Mouse (Mus musculus) skeletal muscle tissue, postnatal 0 days (tissue): ENCODE results near the gene Upb1. TPM values are rescaled to one million over a fixed set of nuclear protein-coding genes. Genes with fewer than 3 reads are reported as not detected.

ENCODE experiments used
- polyA plus RNA-seq: library from polyadenylated mRNA; unstranded; fragments of >200 nt; fragmentation: Nextera tagmentation; extraction: Ambion mirVana; gene quantifications from 2 replicates; pipeline ENCODE4 v1.2.1, GENCODE M21; 2015

Upb1 gene
- 0.18 and 0.22 TPM in 2 replicates for polyA plus RNA-seq

DNA sequence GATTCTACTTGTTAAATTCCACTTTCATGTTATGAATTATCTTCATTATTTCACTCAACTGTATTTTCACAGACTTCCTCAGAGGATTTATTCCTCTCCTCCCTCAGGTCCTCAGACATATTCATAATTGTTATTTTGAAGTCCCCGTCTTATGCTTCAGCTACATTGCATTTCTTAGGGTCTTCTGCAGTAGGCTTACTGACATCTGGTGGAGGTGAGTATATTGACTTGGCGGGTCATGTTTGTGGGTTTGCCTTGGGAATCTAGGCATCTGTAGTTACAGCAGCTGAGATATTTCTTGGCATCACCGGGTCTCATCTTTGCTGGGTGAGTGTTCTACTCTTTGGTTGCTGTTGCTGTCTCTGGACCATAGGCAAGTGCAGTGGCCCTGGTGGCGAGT lies at the start of gene Upb1:
Upb1 (plus strand) TSS at position 158 of the 400 bp plus-strand sequence.

Other genes with a start within 250 kb of the Upb1 start
- 10.0 and 11.5 TPM in 2 replicates for gene Specc1l, start 189.0 kb upstream of the Upb1 start, polyA plus RNA-seq
- 2.2 TPM in 2 replicates for gene Adora2a, start 84.2 kb upstream of the Upb1 start, polyA plus RNA-seq
- 59.6 and 80.7 TPM in 2 replicates for gene Snrpd3, start 116.4 kb downstream of the Upb1 start, polyA plus RNA-seq
- 20.8 and 23.3 TPM in 2 replicates for gene Gucd1, start 116.9 kb downstream of the Upb1 start, polyA plus RNA-seq
- 0.46 TPM in 2 replicates for gene Lrrc75b, start 159.2 kb downstream of the Upb1 start, polyA plus RNA-seq
- gene Ggt1, start 160.5 kb downstream of the Upb1 start, polyA plus RNA-seq, result not detected in 2 replicates
- gene Ggt5, start 188.2 kb downstream of the Upb1 start, polyA plus RNA-seq, result 7.3 and 9.4 TPM in 2 replicates
- gene Susd2, start 242.9 kb downstream of the Upb1 start, polyA plus RNA-seq, result 4.9 and 5.1 TPM in 2 replicates